Comparison of ENCODE assay signal across 25 mouse cellular contexts in the genomic region with DNA sequence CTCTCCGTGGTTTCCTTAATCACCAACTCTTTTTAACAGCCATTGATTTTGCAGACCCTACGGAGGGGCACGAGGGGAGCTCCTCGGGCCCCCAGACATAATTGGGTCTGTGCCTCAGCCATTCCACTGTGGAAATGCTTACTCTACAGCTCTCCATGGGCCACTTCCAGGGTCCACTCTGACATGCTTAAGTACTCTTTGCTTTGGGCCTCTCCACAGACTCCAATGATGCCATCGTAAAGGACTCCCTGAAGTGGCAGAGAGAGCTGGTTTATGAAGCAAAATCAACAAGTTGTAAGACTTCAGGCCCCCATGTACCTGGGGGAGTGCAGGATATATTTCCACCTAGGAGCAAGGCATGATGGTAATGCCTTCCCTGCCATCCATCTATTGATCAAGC.
A peak's percentile ranks its signal among the peaks of the same experiment; 100 is the strongest.
DNase-seq lines count a peak whose midpoint lies in the region; ATAC-seq lines count a peak whose summit lies in the region.
"Had no signal": no experiment of that assay in that cellular context is flagged by ENCODE, and none has a peak within 500 bp of the region (broad histone marks: within the 10 kb centered on the region; RNA-seq: fewer than 3 reads in every experiment).

No protein-coding gene starts in this region.

- peak; percentile 59; the same call in 1 of the 2 replicates for ATAC-seq in lung, embryonic 16.5 days (ENCODE audit: low read depth)
- ATAC-seq in cerebellum, adult (ENCODE audit: insufficient number of reproducible peaks, low FRiP score, low TSS enrichment) = no peak
- ATAC-seq: activated CD4-positive, CD25-positive, alpha-beta regulatory T cell, adult 4 months; forebrain, embryonic 14.5 days; forebrain, embryonic 16.5 days; Patski had no signal

- no peaks in the 10 kb centered on the region for H3K9me3 ChIP-seq in lung, embryonic 16.5 days (ENCODE audit: control insufficient read depth, low read length)
- H3K9me3 ChIP-seq: embryonic facial prominence, embryonic 13.5 days; embryonic facial prominence, embryonic 15.5 days; forebrain, embryonic 10.5 days; forebrain, embryonic 12.5 days had no signal

- no peak overlapping the region for H3K4me3 ChIP-seq in lung, embryonic 16.5 days (ENCODE audit: low read length)
- H3K4me3 ChIP-seq: embryonic facial prominence, embryonic 13.5 days; embryonic facial prominence, embryonic 15.5 days; erythroblast, embryonic 14.5 days; forebrain, embryonic 10.5 days; forebrain, embryonic 12.5 days had no signal

- H3K36me3 ChIP-seq in lung, embryonic 16.5 days (ENCODE audit: control insufficient read depth, insufficient read depth, low read length) = no peaks in the 10 kb centered on the region
- H3K36me3 ChIP-seq: embryonic facial prominence, embryonic 13.5 days; embryonic facial prominence, embryonic 15.5 days; forebrain, embryonic 10.5 days; forebrain, embryonic 12.5 days had no signal

- 64% methylated on average over 5 of the region's 5 CpGs for WGBS in lung, embryonic 16.5 days

- no peak overlapping the region for H3K27ac ChIP-seq in lung, embryonic 16.5 days (ENCODE audit: low read length)
- H3K27ac ChIP-seq: embryonic facial prominence, embryonic 13.5 days; embryonic facial prominence, embryonic 15.5 days; forebrain, embryonic 10.5 days; forebrain, embryonic 12.5 days had no signal

- no peak for DNase-seq in lung, postnatal 25 days (ENCODE audit: low spot score)
- peak; percentile 11 for DNase-seq in lung, postnatal 10 days
- DNase-seq in lung, postnatal 36 days = peak; percentile 31
- no peak for DNase-seq in thymus, postnatal 4 days
- DNase-seq: adrenal gland, adult 8-10 months; adrenal gland, postnatal 14 days; adrenal gland, postnatal 36 days; cerebellum, adult 11 months; cerebellum, adult 18-20 months; cerebellum, adult 8-10 months; cerebellum, adult 9-11 months; cerebellum, postnatal 14 days; cerebellum, postnatal 36 days; embryo, embryonic 11 days had no signal

- H3K27me3 ChIP-seq in lung, embryonic 16.5 days (ENCODE audit: control insufficient read depth, insufficient read depth, low read depth, low read length) = no peaks in the 10 kb centered on the region
- H3K27me3 ChIP-seq: embryonic facial prominence, embryonic 13.5 days; embryonic facial prominence, embryonic 15.5 days; forebrain, embryonic 12.5 days; Patski had no signal

- H3K4me2 ChIP-seq in lung, embryonic 16.5 days (ENCODE audit: low read depth, low read length) = no peak overlapping the region
- H3K4me2 ChIP-seq: embryonic facial prominence, embryonic 13.5 days; embryonic facial prominence, embryonic 15.5 days; forebrain, embryonic 12.5 days had no signal

- H3K4me1 ChIP-seq in lung, embryonic 16.5 days (replicated peaks; ENCODE audit: control insufficient read depth, insufficient read depth, low read length) = peaks cover 2% of the 10 kb centered on the region; the same call in 1 of the 2 replicates
- H3K4me1 ChIP-seq: embryonic facial prominence, embryonic 15.5 days; forebrain, embryonic 10.5 days; forebrain, embryonic 12.5 days had no signal

- no peak overlapping the region for H3K9ac ChIP-seq in lung, embryonic 16.5 days (ENCODE audit: low read length)
- H3K9ac ChIP-seq: embryonic facial prominence, embryonic 13.5 days; embryonic facial prominence, embryonic 15.5 days; forebrain, embryonic 12.5 days had no signal

Comparison
In these comparisons a context has a peak if more than half of its experiments do, and no peak if none do; other contexts are left out.
1. DNase-seq: peak in lung, postnatal 10 days (single experiment) and lung, postnatal 36 days (single experiment); none in lung, postnatal 25 days (single experiment) and thymus, postnatal 4 days (single experiment).